Mouse (Mus musculus) A20 (cell line): Measurements from ENCODE around the gene Fam149a.
A peak's percentile ranks its signal among the peaks of the same experiment; 100 is the strongest.

Source experiments
- DNase-seq: peaks from one replicate; pipeline ENCODE4 v3.0.0-alpha.2; 2011; ENCODE audit warnings: low read depth, low spot score

Gene Fam149a

DNA sequence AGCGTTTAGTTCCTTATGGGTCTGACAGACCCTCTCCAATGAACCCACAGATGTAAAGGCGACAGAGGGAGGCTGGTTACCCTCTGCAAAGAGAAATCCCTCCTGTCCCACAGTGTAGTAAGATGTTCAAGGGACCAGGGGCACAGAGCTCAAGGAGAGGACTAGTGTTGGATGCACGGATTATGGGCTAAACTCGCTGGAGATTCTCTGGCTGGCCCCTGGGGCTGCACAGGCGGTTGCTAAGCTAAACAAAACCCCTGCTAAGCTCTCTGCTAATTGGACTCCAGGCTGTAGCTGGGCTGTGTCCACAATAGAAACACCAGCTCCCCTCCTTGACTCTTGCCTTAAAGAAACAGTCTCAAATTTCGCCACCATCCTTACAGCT lies at the start of gene Fam149a:
Fam149a (minus strand) TSS at position 329 of the 385 bp plus-strand sequence.
- DNase-seq = no peak

DNA sequence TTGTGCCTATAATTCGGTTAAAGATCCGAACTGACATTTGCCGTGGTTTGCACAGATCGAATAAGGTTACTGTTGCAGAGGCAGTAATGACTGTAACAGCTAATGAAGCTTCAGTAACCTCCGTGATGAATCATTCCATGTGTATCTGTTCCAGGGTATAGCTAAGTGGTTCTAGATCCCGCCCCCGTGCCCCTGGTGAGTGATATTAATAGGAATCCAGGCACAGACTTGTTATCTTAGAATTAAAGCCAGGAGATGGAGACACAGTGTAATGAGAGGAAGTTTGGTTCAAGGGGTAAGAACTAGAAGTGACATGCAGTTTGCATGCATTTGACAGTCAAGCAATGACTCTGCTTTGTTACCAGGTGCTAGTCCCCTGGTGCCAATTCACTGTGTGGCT lies 38.1 kb upstream of the Fam149a start:
- DNase-seq = no peak

DNA sequence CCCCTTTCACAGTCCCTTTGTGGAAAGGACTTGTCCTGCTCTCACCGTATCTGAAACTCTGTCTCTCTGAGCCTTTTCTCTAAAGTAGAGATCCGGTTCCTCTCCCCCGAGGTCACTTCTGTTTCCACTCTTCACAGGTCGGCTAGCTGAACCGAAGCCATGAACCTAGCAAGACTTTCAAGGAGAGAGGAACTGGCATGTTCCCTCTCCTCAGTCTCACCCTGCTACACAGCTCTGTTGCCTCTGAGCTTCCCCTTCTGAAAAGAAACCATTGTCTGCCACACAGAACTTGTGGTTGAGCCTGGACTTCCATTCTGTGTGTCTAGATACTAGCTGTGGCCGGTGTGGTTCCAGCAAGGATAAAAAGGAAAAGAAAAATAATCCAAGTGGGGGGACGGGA lies 32.9 kb upstream of the Fam149a start:
- DNase-seq = peak; percentile 44

DNA sequence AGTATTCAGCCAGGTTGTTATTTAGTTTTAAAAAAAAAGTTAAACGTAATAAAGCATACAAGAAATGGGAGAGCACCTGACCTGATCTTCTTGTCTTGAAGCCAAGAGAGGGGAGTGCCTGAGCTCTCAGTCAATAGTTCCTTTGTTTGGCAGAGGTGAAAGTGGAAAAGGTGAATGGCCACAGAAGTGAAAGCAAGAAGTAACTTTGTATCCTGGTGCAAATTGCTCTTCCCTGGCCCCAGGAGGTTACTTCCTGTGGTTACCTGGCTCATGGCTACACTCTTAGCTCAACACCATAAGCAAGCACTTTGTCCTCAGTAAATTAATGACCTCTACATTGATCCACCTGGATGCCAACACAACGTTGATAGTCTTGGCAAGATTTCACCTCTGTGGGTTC lies 28.8 kb upstream of the Fam149a start, which contains the start of gene Tlr3:
Tlr3 (minus strand) TSS at position 199 of the 400 bp plus-strand sequence.
- no peak for DNase-seq

DNA sequence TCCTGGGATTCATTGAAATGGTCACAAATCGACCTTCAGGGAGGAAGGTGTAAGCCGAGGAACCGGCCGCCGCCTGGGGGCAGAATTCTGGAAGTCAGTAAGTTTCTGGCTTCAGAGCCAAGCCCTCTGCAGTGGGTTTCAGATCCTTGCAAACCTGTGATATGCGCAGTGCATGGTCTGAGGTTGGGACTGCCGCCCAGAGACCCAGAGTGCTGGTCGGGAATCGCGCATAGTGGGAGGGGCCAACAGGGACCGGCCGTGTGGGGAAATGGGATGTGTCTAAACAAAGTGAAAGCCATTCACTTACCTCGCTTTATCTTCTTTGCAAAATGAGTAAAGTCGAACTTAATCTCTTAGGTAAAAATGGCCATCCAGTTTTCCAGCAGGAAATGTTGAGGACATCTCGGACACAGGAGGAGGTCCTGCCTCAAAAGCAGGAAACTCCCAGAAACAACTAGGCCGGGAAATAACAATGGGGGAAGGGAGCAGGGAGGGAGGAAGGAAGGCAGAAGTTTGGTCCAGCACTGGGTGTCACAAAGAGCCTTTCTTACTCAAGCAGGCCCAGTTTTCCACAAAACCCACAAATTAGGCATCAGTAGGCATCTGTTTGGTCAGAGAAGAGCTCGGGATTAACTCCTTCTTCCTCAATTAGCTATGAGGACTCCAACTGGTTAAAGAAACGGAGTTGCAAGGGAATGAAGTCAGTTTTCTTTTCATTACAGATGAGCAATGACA lies 28.2 kb upstream of the Fam149a start:
- DNase-seq = peak; percentile 50

DNA sequence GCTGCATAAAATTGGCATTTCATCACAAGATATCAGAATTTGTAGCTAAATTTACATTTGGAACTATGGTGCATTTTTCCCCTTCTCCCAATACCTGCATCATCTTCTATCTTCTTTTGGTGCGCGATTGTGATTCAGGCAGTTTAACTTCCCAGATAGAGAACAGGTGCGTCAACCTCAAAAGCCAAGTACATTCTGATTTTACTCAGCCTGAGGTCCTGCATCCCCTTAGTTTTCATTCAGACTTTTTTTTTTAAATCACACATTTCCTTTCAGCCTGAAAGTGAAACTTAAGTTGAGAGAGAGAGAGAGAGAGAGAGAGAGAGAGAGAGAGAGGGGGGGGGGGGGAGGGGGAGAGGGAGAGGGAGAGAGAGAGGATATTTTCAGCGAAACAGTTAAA lies 27.6 kb upstream of the Fam149a start:
- DNase-seq = peak; percentile 20

DNA sequence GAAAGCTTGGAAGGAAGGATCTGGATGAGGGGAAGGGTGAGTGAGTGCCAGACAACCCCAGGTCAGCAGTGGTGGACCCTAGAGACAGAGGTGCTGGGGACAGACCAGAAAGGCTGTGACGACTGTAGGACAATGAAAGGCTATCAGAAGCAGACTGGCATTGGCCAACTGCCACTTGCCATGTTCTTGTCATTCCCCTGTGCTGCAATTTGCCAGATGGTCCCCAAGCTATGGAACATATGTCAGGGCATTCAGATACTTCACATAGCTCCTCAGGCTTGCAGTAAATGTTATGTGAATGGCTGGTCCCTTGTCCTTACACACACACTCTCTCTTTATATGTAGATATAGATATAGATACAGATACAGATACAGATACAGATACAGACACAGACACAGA lies 1.2 kb upstream of the Fam149a start:
- no peak for DNase-seq

DNA sequence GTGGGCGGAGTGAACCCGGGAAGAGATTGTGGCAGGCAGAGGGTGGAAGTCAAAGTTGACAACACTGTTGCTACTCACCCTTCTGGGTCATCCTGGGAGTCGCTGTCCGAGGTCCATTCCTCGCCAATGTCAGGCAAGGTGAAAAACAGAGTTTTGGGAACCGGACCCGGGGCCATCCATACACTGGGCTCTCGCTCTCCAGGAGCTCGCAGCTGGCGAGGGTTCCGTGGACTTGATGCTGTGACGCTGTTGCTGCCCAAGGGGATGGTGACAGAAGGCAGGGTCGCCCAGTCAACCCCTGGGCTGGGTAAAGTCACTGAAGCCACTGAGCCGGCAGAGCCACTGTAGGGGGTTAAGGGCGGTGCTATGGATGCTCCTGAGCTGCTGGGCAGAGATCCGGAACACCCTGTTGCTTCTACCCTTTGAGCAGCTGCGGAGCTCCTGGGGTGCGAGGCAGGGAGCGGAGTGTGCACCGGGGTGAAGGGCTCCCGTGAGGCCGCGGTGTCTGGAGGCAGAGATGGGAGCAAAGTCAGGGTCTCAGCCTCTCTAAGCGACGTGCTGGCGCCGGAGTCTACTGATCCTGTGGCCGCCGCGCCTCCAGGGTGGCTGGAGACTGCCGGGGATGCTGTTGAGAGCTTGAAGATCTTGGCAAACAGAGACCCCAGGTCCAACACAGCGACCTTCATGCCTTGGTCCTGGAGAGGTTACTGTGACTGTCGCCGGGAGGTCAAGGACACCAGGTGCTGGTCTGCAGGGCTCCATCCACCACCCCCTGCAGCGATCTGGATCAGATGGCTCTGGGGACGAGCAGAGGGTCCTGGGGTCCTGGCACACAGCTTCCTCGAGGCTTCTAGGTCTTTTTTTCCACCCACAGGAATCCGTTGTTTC lies 772 bp downstream of the Fam149a start:
- no peak for DNase-seq

DNA sequence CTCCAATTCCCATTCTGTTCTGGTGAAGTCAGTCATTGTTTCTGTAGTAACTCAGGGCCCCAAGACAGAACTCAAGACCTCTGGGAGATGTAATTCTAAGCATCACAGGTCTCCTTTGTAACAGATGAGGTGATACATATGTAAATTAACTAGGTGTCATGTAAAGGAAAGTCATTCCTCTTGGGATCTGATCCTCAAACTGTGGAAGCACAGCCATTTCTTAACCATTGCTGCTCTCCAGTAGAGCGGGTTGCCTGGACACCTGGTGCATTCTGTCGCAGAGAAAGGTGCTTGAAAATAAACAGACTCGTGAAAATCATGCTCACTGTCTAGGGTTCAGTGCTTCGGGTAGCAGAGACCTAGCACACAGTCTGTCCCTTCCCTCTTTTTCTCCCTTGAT lies 1.5 kb downstream of the Fam149a start:
- DNase-seq = no peak

DNA sequence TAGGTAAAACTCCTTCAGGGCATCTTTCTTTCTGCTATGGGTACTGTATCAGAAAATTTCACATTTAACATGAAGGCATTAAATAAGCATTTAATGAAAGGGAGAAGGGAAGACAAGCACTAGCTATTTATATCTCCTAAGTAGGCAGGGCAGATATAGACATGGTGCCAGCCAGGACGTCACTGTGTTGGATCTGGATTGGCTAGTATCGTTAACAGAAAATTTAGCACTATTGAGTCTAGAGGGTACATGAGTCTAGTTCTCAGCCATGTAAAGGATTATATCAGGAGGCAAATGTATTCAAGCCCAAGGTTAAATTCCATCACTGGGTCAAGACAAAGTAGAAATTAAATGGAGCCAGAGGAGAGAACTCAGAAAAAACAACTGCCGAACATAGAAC lies 8.0 kb downstream of the Fam149a start:
- DNase-seq = no peak

DNA sequence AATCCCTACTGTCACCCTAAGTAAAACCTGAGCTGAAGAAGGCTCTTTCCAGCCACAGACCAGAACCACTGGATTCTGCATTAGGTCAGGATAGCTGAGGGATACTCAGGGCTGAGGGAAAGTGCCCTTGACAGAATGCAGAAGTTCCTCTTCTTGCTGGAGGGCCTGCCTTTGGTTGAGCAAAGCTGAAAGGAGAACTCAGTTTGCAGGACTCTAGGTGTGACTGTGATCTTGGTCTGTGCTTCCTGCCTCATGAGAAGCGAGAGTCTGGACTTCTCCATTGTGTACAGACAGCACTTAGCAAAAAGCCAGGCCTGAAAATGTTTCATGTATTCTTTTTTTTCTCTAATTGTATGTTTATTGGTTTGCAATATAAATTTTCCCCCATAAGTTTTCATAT lies 14.9 kb downstream of the Fam149a start:
- peak; percentile 81 for DNase-seq

DNA sequence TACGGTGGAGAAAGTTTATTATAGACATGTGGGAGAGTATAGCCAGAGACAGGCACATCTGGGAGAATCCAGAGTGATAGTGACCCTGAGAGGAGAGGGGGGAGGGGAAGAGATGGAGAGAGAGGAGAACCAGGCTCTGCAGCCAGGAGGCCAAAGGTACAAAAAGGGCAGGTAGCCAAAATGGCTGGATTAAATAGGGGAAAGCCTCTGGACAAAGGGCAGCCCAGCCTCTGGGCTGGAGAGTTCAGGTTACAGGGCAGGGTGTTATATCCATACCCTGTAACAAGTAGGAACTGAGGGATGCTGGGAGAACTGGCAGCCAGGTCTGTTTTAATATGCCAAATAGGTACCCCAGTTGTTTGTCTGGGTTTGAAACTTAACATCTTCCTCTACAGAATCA lies 18.9 kb downstream of the Fam149a start:
- DNase-seq = no peak

DNA sequence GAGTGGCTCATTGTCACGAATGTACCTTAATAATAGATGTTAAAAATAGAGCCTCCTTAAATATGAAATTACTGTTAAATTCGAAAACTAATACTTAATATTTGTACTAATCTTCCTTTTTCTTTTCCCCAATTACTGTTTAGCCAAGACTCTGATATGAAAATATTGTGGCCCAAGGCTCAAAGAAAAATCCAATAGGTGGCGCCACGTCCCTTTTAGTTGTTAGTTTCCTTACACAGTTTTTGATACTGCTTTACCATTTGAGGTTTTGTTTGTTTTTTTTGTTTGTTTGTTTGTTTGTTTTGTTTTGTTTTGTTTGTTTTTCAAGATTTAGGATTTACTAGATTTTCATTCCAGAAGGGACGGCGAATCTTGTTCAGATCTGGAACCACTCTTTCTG lies 19.8 kb downstream of the Fam149a start:
- DNase-seq = peak; percentile 65

DNA sequence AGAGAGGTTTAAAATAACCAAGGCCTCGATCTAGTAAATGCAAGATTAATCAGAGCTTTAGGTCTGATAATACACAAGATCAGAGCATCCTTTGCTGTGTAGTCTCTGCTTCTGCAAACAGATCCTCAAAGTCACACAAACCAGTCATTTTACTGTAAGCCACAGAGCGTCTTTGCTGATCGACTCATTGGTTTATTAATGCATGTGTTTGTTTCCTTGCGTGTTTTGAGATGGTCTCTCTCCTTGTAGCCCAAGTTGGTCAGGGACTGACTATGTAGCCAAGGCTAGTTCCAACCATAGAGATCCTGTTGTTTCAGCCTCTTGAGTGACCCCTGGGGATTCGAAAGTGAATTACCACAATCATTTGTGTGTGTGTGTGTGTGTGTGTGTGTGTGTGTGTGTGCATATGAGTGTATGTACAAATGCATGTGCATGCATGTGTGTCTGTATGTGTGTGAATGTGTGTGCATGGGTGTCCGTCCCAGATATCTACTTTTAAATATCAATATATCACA lies 22.9 kb downstream of the Fam149a start:
- no peak for DNase-seq

DNA sequence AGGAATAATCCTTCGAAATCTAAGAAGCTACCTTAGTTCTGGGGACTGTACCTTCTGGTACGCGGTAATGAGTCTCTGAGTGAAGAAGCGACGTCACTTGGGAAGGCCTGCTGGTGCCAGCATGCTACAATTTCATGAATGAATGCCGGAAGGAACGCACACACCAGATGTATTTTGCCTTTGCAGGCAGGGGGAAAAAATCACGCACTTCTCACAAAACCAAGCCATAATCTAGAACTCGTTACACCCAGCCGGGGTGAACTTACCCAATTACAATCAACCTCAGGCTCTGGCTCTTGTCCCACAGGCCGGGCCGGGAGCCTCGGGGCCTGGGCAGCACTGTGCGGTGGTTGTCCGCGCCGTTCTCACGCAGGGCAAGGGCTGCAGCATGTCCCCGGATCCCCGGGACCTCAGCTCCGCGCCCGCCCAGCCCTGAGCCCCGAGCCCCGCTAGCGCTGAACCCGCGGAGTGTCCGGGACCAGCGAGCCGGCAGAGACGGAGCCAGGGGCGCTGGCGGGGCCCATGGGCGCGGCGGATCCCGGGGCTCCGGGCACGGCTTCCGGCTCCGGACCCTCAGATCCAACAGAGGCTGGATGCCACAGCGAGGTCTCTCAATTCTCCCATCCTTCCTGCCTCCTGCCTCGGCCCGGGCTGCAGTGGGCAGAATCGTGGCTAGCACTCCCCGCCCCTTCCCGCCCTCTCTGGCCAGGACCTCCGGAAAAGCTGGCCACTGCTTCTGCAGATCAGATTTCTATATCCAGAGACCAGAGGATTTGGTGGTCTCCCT lies 23.8 kb downstream of the Fam149a start:
- no peak for DNase-seq

DNA sequence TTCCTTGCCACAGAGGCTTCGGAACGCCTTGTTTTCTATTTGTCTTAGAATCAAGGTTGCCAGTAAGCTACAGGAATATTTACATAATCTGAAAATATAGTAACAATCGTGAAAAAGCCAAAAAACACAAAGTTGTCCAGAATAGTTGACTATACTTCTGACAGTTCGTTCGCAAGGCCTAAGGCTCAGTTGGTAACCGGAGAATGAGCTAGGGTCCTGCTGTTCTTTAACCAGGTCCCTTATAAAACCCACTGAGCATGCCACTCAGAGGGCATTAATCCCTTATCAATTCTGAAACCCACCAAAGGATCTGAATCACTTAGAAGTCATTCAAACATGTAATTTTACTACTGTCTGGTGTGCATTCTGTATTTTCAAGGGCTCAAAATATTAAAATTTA lies 26.3 kb downstream of the Fam149a start:
- no peak for DNase-seq

DNA sequence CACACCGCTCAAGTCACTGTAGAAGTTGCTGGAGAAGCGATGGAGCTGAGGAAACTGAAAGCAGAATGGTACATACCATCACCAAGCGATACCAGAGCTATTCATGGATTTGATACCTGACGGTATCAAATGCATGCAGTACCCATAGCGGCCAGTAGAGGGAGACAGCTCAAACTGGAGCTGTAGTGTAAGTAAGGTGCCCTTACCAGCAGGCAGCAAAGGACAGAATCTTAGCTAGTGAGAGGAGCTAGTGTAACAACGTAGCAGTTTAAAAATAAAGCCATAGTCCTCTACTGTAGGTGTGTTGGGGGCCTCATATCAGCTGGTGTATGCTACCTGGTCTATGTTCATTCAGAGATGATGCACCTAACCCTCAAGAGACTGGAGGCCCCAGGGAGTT lies 37.1 kb downstream of the Fam149a start:
- peak; percentile 80 for DNase-seq

DNA sequence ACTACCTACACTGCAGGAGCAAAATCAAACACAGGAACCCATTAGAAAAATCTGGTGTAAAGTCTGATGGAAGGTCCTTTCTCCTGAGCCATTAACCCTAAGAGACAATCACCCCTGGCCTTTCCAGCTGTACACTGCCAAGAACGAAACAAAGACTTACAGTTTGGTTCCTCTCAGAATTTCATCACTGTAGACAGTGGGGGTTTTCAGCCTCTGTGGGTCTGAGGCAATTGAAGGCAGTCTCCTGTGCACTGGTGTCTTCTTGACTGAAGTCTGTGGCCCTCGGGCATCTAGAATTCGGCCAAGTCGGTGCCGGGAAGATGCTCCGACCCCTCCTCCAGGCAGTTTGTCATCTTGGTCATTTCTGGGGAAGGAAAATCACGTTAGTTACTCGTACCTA lies 37.8 kb downstream of the Fam149a start:
- DNase-seq = no peak

DNA sequence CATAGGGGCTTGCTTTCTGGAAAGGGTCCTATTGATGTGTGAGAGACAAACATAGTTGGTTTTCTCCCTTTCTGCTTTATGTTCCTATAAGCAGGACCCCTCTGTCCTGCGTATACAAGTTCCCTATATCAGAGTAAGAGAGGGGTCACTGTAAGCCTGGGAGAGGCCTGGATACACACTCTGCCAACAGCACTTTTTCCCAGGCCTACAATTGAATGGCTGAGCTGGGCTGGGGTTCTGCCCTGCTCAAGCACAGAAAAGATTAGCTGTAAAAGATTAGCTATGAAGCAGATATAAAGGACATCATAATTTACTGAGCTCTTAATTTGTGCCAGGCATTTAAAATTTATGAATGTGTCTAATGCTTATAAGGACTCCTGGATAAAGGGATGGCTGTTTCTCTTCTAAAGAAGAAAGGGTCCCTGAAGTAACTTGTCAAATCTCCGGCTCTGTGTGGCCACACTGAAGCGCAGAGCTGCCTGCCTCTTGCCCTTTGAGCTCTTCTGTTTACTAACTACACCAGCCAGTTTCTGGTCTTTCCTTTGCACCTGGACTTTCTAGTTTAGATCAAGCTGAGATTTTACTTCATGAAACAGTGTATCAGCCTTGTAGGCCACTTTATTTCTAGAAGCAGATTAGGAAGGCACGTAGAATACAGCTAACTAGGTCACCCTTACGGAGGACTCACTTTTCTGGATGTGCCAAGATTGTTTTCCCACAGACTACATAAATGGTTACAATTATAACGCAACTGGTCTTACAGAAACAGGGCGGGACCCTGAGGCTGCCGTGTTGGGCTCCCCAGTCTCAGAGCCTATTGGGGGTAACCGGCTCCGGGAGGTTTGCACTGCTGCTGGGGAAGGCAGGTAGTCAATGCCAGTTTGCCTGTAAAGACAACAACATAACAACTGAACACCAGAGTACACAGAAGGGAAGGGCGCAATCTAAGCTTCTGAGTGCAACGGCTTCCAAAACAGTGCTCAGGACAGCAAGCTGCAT lies 40.2 kb downstream of the Fam149a start:
- no peak for DNase-seq

DNA sequence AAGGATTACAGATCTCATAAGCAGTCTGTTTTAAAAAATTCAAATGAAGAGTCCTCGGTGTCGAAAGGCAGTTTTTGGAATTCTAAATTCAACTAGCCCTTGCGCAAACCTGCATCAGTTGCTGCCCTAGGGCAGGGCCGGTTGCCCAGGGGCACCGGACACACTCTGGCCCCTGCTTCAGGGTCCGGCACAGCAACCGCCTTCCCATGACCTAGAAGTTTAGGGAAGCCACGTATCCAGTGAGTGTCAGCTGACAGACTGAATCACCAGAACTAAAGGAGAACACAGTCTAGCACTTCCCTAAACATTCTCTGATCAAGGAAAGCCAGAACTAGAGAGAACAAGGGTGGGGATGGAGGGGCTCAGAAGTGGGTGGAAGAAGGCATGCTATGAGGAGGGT lies 48.6 kb downstream of the Fam149a start:
- DNase-seq = no peak
